Mouse (Mus musculus): ENCODE measurements around the gene Stam. TPM values are rescaled to one million over a fixed set of nuclear protein-coding genes. Genes with fewer than 3 reads are reported as not detected.
"Not testable (repeated sequence)": the region's sequence is repeated elsewhere in the genome, so short reads cannot be mapped to it uniquely, and the experiment has no call there.

Stam gene
- polyA plus RNA-seq, 1 experiment from 2014 or later: 68.7 TPM

GRCm38 (mm10) chr2:14165066-14165465, 91.2 kb downstream of the Stam start:
- Histone ChIP-seq H3K27ac (no peak overlapping the region), H3K9ac (no peak overlapping the region), H3K4me1 (no peaks in the 10 kb centered on the region), H3K4me2 (no peak overlapping the region), H3K4me3 (replicated peaks) (no peak overlapping the region), H3K36me3 (no peaks in the 10 kb centered on the region), H3K27me3 (replicated peaks) (no peaks in the 10 kb centered on the region), H3K9me3 (no peaks in the 10 kb centered on the region)
- ATAC-seq (ENCODE audit: insufficient read depth, low FRiP score, low read depth): no peak
- WGBS: 73% methylated on average over 2 of the region's 2 CpGs

GRCm38 (mm10) chr2:14165618-14166344, 91.9 kb downstream of the Stam start:
- Histone ChIP-seq H3K4me1 (no peaks in the 10 kb centered on the region), H3K9me3 (no peaks in the 10 kb centered on the region), H3K27ac (no peak overlapping the region), H3K4me2 (no peak overlapping the region), H3K9ac (no peak overlapping the region), H3K27me3 (replicated peaks) (no peaks in the 10 kb centered on the region), H3K36me3 (no peaks in the 10 kb centered on the region), H3K4me3 (replicated peaks) (no peak overlapping the region)
- 55% methylated on average over 3 of the region's 3 CpGs for WGBS
- ATAC-seq (ENCODE audit: insufficient read depth, low FRiP score, low read depth): peak; percentile 58; the same call in 1 of the 2 replicates

- no peaks in the 10 kb centered on the region for H3K27me3 ChIP-seq (replicated peaks)
- no peak for ATAC-seq (ENCODE audit: insufficient read depth, low FRiP score, low read depth)
- no peak overlapping the region for H3K4me3 ChIP-seq (replicated peaks)
- no peaks in the 10 kb centered on the region for H3K4me1 ChIP-seq
- no peaks in the 10 kb centered on the region for H3K36me3 ChIP-seq
- no peak overlapping the region for H3K9ac ChIP-seq
- no peak overlapping the region for H3K4me2 ChIP-seq
- no peak overlapping the region for H3K27ac ChIP-seq
- no peaks in the 10 kb centered on the region for H3K9me3 ChIP-seq
Measured at GRCm38 (mm10) chr2:14167721-14168120, 93.8 kb downstream of the Stam start.

GRCm38 (mm10) chr2:14174334-14174733, 100.4 kb downstream of the Stam start, which contains the start of gene Tmem236:
Gene Tmem236 (plus strand): TSS chr2:14174523.
- Histone ChIP-seq H3K27me3 (replicated peaks) (no peaks in the 10 kb centered on the region), H3K9me3 (no peaks in the 10 kb centered on the region), H3K9ac (no peak within 1 kb of the TSS), H3K36me3 (no peaks in the 10 kb centered on the region), H3K4me3 (replicated peaks) (no peak within 1 kb of the TSS), H3K27ac (no peak within 1 kb of the TSS), H3K4me2 (no peak within 1 kb of the TSS), H3K4me1 (no peaks in the 10 kb centered on the region)
- ATAC-seq (ENCODE audit: insufficient read depth, low FRiP score, low read depth): no peak
- 81% methylated on average over 3 of the region's 3 CpGs for WGBS

GRCm38 (mm10) chr2:14176460-14177193, 102.7 kb downstream of the Stam start:
- 67% methylated on average over 2 of the region's 2 CpGs for WGBS
- Histone ChIP-seq H3K9ac (no peak overlapping the region), H3K4me2 (no peak overlapping the region), H3K27ac (no peak overlapping the region), H3K4me1 (no peaks in the 10 kb centered on the region), H3K9me3 (no peaks in the 10 kb centered on the region), H3K4me3 (replicated peaks) (no peak overlapping the region), H3K27me3 (replicated peaks) (no peaks in the 10 kb centered on the region), H3K36me3 (no peaks in the 10 kb centered on the region)
- no peak for ATAC-seq (ENCODE audit: insufficient read depth, low FRiP score, low read depth)

- Histone ChIP-seq H3K27me3 (replicated peaks) (no peaks in the 10 kb centered on the region), H3K4me2 (no peak overlapping the region), H3K9me3 (no peaks in the 10 kb centered on the region), H3K4me1 (no peaks in the 10 kb centered on the region), H3K27ac (no peak overlapping the region), H3K9ac (no peak overlapping the region), H3K36me3 (no peaks in the 10 kb centered on the region), H3K4me3 (replicated peaks) (no peak overlapping the region)
- ATAC-seq (ENCODE audit: insufficient read depth, low FRiP score, low read depth): no peak
Measured at GRCm38 (mm10) chr2:14184375-14184774, 110.5 kb downstream of the Stam start.

- no peaks in the 10 kb centered on the region for H3K4me1 ChIP-seq
- no peak overlapping the region for H3K9ac ChIP-seq
- H3K27ac ChIP-seq: no peak overlapping the region
- no peaks in the 10 kb centered on the region for H3K36me3 ChIP-seq
- H3K27me3 ChIP-seq (replicated peaks): no peaks in the 10 kb centered on the region
- H3K4me3 ChIP-seq (replicated peaks): no peak overlapping the region
- ATAC-seq (ENCODE audit: insufficient read depth, low FRiP score, low read depth): no peak
- no peaks in the 10 kb centered on the region for H3K9me3 ChIP-seq
- WGBS: 58% methylated on average over 4 of the region's 4 CpGs
- no peak overlapping the region for H3K4me2 ChIP-seq
Measured at GRCm38 (mm10) chr2:14190684-14191083, 116.8 kb downstream of the Stam start.

GRCm38 (mm10) chr2:14191601-14192000, 117.7 kb downstream of the Stam start:
- no peaks in the 10 kb centered on the region for H3K36me3 ChIP-seq
- H3K27ac ChIP-seq: no peak overlapping the region
- no peaks in the 10 kb centered on the region for H3K9me3 ChIP-seq
- ATAC-seq (ENCODE audit: insufficient read depth, low FRiP score, low read depth): no peak
- H3K4me2 ChIP-seq: no peak overlapping the region
- no peaks in the 10 kb centered on the region for H3K27me3 ChIP-seq (replicated peaks)
- H3K9ac ChIP-seq: no peak overlapping the region
- no peaks in the 10 kb centered on the region for H3K4me1 ChIP-seq
- 86% methylated on average over 4 of the region's 4 CpGs for WGBS
- no peak overlapping the region for H3K4me3 ChIP-seq (replicated peaks)

- no peaks in the 10 kb centered on the region for H3K27me3 ChIP-seq (replicated peaks)
- WGBS: 82% methylated on average over 6 of the region's 6 CpGs
- no peak for ATAC-seq (ENCODE audit: insufficient read depth, low FRiP score, low read depth)
- H3K4me3 ChIP-seq (replicated peaks): no peak overlapping the region
- no peaks in the 10 kb centered on the region for H3K36me3 ChIP-seq
- no peaks in the 10 kb centered on the region for H3K9me3 ChIP-seq
- H3K4me2 ChIP-seq: no peak overlapping the region
- no peak overlapping the region for H3K27ac ChIP-seq
- H3K9ac ChIP-seq: no peak overlapping the region
- no peaks in the 10 kb centered on the region for H3K4me1 ChIP-seq
Measured at GRCm38 (mm10) chr2:14192046-14192445, 118.1 kb downstream of the Stam start.

- H3K27ac ChIP-seq; H3K9me3 ChIP-seq; H3K4me3 ChIP-seq (replicated peaks); H3K4me1 ChIP-seq; H3K27me3 ChIP-seq (replicated peaks); H3K9ac ChIP-seq; H3K36me3 ChIP-seq; H3K4me2 ChIP-seq; ATAC-seq (ENCODE audit: insufficient read depth, low FRiP score, low read depth): not testable (repeated sequence)
- 67% methylated on average over 1 of the region's 2 CpGs for WGBS
Measured at GRCm38 (mm10) chr2:14198325-14198903, 124.5 kb downstream of the Stam start.
